Mouse (Mus musculus): ENCODE measurements at regions not wholly inside any gene's neighbourhood (a gene's known extent, or its start where the extent isn't known, plus 50 kb on each side); places are given as distances from the start of the nearest gene placed in this dataset.

DNA sequence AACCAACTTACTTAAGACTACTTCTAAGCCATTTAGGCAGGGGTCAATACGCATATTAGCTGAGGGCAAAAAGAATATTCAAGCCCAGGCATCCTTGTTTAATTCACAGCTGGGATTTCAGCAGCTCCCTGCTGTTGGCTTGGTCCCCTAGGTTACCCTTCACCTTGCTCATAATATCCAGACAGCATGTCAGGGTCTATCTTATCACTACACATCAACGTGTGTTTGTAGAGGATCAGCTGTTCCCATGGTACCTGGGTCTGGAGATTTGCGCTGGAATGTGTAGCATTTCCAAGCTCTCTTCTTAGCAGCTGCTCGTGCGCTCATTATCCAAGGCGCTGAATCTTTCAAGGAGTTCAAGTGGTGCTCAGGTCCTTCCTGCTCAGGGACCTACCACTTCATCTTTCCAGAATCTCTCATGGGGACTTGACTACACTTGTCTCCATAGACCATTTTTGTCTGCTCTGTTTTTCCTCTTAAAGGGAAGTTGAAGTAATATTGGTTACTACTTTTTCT lies 484.5 kb downstream of the Bmp2 start:
- TF ChIP-seq POLR2A (IDR thresholded peaks at IDR 0.05; ENCODE audit: borderline replicate concordance, extremely low read depth, low read depth, low read length) = no peak
- TF ChIP-seq CTCF (IDR thresholded peaks at IDR 0.05; ENCODE audit: insufficient read depth, low read length) = no peak
